Mouse (Mus musculus): ENCODE measurements around the gene Fat1.
"Not testable (repeated sequence)": the region's sequence is repeated elsewhere in the genome, so short reads cannot be mapped to it uniquely, and the experiment has no call there.

The Fat1 gene

DNA sequence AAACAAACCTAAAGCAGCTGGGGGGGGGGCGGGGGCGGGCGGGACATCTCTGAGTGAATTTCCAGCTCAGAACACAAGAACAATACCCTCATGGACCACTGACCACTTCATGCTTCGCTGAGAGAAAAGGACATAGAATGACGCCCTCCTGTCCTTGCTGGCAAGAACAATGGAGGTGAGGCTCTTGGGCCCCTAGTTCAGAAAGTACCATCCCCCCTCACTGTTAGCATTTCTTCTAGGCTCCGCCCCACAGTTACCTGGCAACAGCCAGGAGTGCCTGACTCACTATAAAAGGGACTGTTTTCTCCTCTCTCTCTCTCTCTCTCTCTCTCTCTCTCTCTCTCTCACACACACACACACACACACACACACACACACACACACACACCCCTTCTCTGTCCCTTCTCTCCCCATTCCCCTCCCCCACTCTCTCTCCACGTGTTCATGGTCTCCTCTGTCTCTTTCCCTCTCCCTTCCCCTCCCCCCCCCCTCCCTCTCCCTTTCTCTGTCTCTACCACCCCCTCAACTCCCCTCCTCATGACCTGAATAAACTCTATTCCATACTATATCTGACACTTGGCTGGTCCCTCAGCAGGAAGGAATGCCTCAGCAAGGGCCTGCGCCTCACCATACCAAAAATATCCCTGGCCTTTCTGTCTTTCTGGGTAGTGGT, 129.1 kb downstream of the Fat1 start:
- no peak for DNase-seq (ENCODE audit: inconsistent ontology term)

DNA sequence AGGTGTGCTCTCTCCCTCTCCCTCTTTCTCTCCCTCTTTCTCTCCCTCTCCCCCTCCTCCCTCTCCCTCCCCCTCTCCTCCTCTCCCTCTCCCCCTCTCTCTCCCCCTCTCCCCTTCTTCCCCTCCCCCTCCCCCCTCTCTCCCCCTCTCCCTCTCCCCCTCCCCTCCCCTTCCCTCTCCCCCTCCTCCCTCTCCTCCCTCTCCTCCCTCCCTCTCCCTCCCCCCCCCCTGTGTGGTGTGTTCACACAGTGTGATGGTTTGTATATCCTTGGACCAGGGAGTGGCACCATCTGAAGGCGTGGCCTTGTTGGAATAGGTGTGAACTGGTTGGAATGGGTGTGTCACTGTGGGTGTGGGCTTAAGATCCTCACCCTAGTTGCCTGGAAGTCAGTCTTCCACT, 130.1 kb downstream of the Fat1 start:
- not testable (repeated sequence) for DNase-seq (ENCODE audit: inconsistent ontology term)

DNA sequence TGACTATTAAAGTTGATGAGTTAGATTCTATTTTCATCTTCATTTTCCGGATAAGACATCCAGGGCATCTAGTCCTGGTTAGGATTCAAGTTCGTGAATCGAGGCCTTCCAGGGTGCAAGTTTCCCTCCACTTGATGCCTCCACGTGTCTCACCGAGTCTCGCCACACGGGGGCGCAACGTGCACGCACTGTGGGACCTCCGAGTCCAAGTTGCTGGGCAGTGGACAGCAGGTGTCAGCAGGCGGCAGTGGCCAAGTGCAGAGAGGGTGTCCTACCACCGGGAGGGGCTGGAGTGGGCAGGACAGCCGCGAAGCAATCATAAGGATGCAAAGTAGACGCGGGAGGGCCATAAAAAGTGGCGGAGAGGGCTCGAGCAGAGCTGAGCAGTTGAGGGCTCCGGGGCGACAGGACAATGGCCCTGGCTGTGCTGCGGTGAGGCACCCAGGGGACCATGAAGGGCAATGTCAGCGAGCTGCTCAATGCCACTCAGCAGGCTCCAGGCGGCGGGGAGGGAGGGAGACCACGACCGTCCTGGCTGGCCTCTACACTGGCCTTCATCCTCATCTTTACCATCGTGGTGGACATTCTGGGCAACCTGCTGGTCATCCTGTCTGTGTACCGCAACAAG, 133.6 kb downstream of the Fat1 start, which contains the start of gene Mtnr1a:
Gene Mtnr1a, plus strand, starts transcription at position 379 of the 628 bp plus-strand sequence.
- peak; percentile 90 for DNase-seq (ENCODE audit: inconsistent ontology term)

DNA sequence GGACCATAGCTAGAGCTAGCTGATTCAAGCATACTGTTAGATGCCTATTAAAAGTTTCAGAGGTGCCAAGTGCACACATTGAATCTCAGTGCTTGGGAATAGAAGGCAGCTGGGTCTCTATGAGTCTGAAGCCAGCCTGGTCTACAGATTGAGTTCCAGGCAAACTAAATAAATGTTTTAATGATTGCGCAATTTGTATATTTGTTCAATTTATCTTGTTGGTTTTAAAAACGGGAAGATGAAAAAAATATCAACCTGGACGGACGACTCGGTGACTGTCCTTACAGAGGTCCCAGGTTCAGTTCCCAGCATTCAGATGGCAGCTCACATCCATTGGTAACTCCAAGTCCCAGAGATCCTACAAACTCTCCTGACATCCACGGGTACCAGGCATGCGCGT, 135.7 kb downstream of the Fat1 start:
- DNase-seq (ENCODE audit: inconsistent ontology term), result no peak

DNA sequence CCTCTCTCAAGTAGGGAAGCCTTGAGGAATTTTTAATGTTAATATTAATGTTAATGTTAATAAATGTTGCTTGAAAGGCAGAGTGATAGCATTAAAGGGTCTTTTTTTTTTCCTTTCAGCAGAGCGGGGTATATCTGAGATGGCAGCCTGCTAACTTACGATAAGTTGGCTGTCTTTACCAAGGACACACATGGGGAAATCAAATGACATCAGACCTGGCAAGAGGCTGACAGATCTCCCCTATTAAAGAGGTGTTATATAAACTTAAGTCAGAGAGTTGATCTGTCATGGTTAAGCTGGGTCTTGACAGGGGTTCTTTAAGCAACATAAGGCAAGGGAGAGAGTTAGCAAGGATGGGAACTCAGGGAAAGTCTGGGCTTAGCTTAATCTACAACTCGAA, 145.6 kb downstream of the Fat1 start:
- no peak for DNase-seq (ENCODE audit: inconsistent ontology term)

DNA sequence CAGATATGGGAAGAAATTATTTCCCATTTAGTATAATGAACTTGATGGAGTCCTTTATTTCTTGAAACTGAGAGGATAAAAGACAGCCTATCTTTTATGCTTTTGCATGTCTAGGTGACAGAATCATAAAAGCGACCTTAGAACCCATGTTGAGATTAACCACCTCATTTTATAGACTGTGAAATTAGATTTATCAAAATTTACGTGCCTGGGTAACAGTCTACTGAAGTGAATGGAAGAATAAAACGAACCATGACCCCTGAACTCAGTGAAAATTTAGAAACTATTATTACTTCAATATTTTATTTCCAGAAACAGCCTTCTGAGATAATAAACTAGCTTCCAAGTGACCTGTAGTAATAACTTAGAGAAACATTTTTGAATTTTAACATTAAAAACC, 158.4 kb downstream of the Fat1 start:
- no peak for DNase-seq (ENCODE audit: inconsistent ontology term)

Data from Muller cell, postnatal 12 days (primary cell).